Mouse (Mus musculus): ENCODE results near the gene Fam3b.

Fam3b gene

DNA sequence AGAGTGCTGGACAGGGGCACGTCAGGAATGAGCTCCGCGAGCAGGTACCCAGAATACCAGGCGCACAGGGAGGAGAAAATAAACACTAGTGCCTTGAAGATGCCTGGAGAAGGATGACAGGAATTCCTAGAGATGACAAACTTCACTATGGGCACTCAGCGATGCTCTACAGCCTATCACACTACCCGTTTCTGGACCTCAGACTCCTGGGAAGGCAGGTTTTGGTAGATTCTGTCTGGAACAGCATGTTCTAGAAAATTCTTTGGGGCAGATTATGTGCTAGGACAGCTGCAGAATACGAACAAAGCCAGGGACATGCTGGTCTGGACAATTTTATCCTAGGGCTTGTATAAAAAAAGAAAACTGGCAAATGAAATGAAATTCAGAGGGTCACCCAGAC is 13.7 kb downstream of the Fam3b start:
- ChIA-PET POLR2A (interaction anchor here in 1 of 4 experiments (1.2 kb wide), 1 partner anchor 12 kb away, joined by 3 read pairs; no protein-coding TSS in a partner anchor), CTCF (interaction anchor here in 1 of 4 experiments (1.1 kb wide), 1 partner anchor 11 kb away, joined by 3 read pairs; no protein-coding TSS in a partner anchor)

DNA sequence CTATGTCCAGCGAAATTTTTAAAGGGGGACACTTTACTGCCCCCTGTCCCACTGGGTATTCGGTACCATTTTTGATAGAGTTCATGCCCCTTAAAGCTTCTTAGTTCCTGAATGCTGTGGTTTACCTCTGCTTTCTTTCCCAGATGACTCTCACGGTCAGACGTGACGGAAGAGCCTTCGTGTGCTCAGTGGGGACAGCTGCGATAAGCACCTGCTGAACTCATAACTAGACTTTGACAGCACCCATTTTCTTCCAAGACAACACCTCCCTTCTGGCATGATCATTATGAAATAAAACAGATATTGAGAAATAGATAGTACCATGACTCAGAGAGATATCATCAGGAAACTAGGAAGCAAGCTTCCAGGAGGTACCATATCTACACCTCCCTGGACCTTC is 15.2 kb downstream of the Fam3b start:
- POLR2A ChIA-PET = interaction anchor here in 1 of 4 experiments (1.3 to 2.4 kb wide), 2 partner anchors 9 to 12 kb away, joined by 3 to 9 read pairs; no protein-coding TSS in a partner anchor

DNA sequence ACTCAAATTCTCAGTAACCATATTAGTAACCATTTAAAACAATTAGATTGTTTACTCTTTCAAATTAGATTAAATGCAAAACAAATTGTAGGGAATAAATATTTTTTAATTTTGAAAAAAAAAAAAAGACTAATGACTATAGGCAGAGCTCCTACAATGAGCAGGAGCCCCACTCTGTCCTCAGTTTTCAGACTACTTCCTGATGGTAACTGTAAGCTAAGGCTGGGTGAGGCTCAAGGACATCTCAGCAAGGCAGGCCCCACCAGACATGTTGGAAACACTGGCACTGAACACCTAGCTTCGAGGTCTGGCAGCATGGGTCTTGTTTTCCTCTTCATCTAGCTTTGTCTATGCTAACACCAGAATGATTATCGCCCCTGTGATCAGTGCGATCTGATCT is 16.5 kb downstream of the Fam3b start:
- CTCF ChIA-PET = interaction anchor here in 1 of 4 experiments (2.3 kb wide), 1 partner anchor 185 kb away, joined by 6 read pairs; no protein-coding TSS in a partner anchor
- POLR2A ChIA-PET = interaction anchor here in 1 of 4 experiments (0.7 to 2.4 kb wide), 2 partner anchors 10 to 51 kb away, joined by 3 to 9 read pairs; no protein-coding TSS in a partner anchor

More for the DNA sequence above, 15.2 kb downstream of the Fam3b start:
- CTCF ChIA-PET = interaction anchor here in 2 of 4 experiments (0.5 to 0.7 kb wide), 2 partner anchors 63 to 416 kb away, joined by 3 to 5 read pairs; no protein-coding TSS in a partner anchor

DNA sequence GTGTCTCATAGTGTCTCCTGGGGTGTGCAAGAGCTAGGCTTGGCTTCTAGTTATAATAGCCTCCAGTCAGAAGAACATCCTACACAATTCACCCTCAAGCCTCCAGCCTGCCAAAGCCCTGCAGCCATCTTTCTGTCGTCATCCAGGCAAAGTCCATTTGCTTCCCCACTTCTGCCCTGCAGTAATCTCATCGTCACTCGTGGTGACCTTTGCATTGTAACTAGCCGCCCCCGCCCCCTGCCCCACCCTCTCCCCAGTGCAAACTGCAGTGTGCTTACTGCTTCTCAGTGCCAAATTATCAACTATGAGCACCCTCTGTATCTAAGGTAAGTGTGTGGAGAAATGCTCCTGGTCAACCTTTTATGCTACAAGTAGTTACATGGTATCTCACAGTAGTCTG is 16.9 kb downstream of the Fam3b start:
- ChIA-PET POLR2A (interaction anchor here in 1 of 4 experiments (2.4 kb wide), 1 partner anchor 10 kb away, joined by 9 read pairs; no protein-coding TSS in a partner anchor), CTCF (interaction anchor here in 1 of 4 experiments (2.3 kb wide), 1 partner anchor 185 kb away, joined by 6 read pairs; no protein-coding TSS in a partner anchor)

DNA sequence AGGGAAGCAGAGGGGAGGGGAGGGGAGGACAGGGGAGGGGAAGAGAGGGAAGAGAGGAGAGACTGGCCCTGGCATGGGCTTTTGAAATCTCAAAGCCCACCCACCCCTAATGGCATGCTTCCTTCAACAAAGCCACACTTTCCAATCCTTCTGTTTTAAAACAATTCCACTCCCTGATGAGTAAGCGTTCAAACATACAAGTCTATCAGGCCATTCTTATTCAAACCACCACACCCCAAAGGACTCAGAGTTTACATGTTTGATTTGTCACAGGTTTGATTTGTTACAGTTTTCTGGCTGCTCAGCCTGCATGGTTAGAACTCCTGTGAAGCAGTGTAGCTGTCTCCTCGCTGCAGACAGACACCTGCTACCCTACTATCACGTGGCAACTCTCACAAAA is 18.6 kb downstream of the Fam3b start:
- CTCF ChIA-PET = interaction anchor here in 1 of 4 experiments (1.0 kb wide), 1 partner anchor 27 kb away, joined by 3 read pairs; no protein-coding TSS in a partner anchor
- POLR2A ChIA-PET = interaction anchor here in 2 of 4 experiments (0.6 to 1.0 kb wide), 2 partner anchors 170 to 178 kb away, joined by 4 to 5 read pairs; no protein-coding TSS in a partner anchor

DNA sequence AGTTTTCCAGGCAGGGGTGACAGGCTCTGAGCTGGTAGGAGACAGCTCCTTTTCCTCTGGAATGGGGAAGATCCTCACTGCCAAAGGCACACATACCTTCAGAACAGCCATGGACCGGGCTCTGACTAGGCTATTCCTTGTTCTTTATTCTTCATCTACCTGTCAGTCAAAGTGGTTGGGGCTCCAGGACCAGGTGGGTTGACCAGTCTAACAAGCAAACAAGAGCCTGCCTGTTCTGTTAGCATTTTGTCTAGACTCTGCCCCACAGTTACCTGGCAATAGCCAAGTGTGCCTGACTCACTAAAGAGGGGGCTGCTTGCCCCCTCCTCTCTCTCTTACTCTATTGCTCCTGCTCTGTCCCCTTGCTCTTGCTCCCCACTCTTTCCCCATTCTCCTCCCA is 22.2 kb downstream of the Fam3b start:
- POLR2A ChIA-PET = no interaction called here
- CTCF ChIA-PET = no interaction called here

DNA sequence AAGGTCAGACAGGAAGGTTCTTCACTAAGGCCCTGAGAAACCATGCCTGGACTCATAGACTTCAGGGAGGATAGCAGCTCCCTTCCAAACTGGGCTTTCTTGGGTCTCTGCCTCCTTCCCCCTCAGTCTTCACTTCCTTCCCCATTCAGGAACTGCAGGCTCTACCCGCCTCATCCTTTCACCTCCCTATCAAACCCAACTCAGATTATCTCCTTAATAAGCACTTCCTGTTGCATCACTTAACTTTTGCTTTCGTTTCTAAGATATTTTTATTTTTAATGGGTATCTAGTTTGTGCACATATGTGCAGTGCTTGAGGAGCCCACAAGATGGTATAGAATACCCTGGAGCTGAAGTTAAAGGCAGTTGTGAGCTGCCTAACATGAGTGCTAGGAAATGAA is 36.0 kb downstream of the Fam3b start:
- ChIA-PET CTCF (no interaction called here), POLR2A (no interaction called here)

DNA sequence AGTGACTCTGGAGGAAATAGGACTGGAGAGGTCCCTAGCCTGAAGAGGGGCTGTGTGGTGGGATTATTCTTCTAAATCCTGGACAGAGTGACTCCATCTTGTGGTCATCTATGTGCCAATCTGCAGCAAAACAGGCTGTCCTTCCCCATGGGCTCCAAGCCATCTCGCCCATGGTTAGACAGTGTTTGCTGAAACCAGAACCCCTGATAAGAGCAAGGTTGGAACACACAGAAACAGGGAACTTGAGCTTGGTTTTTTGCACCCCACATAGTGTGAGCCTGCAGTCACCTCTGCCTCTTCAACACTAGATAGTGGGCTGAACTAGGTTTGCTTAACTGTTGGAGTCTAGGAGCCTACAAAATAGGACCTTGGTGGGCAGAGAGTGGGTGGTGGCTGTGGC is 38.1 kb downstream of the Fam3b start:
- CTCF ChIA-PET = no interaction called here
- POLR2A ChIA-PET = no interaction called here

DNA sequence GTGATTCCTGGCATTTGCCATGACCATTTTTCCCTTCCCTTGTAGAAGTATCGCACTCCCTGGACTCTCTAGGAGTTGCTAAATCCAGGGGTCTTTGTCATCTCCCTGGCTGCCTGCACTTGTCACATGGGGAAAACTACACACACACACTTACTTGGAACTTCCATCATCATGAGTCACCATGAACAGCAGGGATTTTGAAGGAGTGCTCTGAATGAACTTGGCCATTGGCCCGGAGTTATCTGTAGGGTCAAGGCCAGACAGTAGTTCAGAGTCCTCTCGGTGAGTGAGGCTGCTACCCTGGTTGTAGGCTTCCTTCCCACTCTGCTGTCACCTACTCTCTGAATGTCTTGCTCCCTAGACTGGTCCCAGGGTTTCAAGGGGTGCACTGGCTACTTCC is 39.0 kb downstream of the Fam3b start:
- CTCF ChIA-PET = no interaction called here

DNA sequence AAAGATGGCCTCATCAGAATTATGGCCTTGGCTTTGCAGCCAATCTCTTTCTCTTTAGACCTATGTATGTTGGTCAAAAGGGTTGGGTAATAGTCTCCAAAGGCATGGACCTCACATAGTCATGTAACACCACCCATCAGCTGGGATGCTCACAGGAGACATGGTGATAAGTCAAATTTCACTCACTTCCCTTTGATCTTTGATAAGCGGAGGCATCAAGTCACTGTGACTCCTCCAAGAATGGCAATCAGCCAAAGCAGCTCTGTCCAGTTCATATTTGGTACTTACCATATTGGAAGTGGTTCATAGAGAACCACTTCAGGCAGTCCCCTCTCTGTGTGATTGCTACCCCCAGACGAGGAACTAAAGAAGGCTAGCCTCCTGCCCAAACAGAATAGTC is 39.9 kb downstream of the Fam3b start:
- ChIA-PET POLR2A (no interaction called here), CTCF (no interaction called here)

More for the DNA sequence above, 39.0 kb downstream of the Fam3b start:
- POLR2A ChIA-PET = no interaction called here

DNA sequence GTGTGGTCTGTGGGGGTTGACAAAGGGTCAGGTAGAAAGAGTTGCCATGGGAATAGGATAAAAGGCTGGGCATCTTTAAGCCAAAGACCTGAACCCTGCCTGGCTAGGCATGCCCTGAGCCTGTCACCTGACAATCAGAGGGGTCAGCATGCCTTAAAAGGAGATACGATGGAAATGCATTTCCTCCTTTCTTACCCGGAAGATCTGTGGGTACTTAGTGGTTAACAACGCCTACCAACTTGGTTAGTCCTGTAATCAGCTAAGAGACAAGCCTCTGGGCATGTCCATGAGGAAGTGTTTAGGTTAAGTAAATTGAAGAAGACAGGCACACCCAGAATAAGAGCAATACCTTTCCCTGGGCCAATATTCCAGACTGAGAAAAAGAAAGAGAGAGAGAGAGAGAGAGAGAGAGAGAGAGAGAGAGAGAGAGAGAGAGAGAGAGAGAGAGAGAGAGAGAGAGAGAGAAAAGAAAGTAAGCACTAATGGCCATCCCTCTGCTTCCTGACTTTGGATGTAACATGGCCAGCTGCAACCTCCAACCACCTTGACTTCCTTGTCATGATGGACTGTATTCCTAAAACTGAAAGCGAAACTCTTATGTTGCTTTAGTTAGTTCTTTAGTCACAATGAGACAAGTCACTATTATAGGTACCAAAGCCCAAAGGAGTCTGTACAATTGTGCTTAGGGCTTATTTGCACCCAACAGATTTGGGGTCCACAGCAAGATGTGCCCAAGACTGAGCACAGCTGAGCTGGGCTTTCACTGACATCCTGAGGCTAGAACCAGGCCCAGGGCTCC is 46.4 kb downstream of the Fam3b start:
- ChIA-PET POLR2A (no interaction called here), CTCF (interaction anchor here in 3 of 4 experiments (0.7 to 1.8 kb wide), 4 partner anchors 24 to 299 kb away, joined by 4 to 15 read pairs (median 6); no protein-coding TSS in a partner anchor)

DNA sequence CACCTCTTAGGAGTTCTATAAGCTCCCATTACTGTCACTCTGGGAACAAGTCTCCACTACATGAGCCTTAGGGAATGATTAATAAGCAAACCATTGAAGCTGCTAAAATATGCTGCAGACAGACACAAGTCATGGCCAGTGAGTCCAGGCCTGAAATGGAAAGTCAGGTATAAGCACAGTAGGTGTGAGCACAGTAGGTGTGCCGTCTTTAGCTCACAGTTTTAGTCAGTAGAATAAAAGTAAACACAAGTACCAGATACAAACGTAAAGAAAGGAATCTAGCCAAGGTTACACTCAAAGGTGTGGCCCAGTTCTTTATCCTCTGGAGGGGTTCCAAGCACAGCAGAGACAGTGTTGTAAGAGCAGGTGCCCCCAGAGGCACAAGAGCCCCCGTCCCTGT is 47.1 kb downstream of the Fam3b start:
- ChIA-PET POLR2A (interaction anchor here in 1 of 4 experiments (0.7 kb wide), 1 partner anchor 22 kb away, joined by 4 read pairs; no protein-coding TSS in a partner anchor), CTCF (interaction anchor here in 3 of 4 experiments (0.6 to 1.8 kb wide), 8 partner anchors 24 to 1373 kb away, joined by 3 to 15 read pairs (median 5); no protein-coding TSS in a partner anchor)

DNA sequence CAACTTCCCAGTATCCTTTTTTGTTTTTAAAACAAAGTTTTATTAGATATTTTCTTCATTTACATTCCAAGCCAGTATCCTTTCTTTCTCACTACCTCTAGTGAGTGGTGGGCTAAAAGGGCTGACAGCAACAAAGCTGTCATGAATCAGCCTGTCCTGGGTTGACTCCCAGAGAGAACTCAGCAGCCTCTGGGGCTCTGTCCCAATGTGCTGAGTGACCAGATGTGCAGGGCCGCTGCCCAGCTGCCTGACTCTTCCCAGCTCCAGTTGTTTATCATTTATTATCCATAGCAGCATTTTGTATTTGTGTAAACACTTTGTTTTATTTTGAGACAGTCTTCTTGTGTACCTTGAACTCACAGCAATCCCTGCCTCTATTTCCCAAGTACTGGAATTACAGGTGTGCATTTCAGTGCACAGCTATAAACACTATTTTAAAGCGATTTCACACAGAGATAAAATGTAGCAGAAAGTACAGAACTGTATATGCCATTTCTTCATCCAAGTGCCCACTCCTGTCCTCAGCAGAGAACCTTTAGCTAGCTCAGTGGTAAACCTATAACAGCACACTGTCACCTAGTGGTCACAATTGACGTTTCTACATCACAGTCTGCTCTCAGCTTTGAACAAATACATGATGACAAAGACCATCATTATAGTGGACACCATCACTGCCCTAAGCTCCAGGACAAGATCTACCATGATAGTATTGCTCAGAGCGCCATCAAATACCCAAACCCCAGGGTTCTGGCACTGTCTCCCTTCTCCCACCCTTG is 48.2 kb downstream of the Fam3b start:
- ChIA-PET POLR2A (interaction anchor here in 2 of 4 experiments (0.7 kb wide), 2 partner anchors 11 to 41 kb away, joined by 3 to 4 read pairs; no protein-coding TSS in a partner anchor), CTCF (interaction anchor here (0.6 to 1.8 kb wide), 20 partner anchors 21 to 404 kb away, joined by 3 to 17 read pairs (median 4); partner anchors contain the start of gene Bace2 (in 2 of the 4))

DNA sequence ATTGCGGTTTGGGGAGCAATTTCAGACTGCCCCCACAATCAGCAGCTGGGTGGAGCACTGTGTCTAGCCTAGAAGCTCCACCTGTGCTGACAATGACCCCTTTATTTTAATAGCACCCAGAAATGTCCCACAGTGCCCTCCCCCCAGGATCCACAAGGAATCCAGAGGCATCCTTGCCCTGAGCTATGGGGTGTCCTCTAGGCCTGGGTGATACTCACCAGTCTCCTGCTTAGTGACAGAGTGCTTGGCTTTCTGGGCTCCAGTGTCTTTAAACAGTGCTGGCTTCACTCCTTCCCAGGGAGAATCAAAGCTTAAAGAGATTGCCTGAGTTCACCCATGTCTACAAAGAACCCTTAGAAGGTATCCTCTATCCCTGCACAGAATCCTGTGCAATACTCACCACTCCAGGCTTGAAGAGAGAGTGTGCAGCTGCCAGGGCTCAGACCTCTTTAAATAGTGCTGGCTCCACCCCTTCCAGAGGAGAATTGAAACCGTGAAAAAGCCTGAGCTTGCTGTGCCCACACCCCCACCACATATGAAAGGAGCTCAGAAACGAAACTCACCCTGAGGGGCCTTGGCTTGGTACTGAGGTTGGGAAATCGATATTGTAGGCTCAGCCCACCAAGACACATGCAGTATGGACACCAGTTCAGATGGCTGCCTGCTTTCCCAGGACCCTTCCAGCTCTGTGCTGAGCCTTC is 52.0 kb downstream of the Fam3b start, which contains the start of gene Mx1:
Gene Mx1 (minus strand): TSS at position 427 of the 701 bp plus-strand sequence.
- POLR2A ChIA-PET = interaction anchor here in 2 of 4 experiments (0.8 to 1.6 kb wide), 2 partner anchors 73 to 389 kb away, joined by 3 to 4 read pairs; partner anchors contain the start of gene Prdm15 (in 1 of the 2)
- CTCF ChIA-PET = interaction anchor here in 2 of 4 experiments (0.5 to 0.9 kb wide), 2 partner anchors 9 to 25 kb away, joined by 3 read pairs; no protein-coding TSS in a partner anchor

DNA sequence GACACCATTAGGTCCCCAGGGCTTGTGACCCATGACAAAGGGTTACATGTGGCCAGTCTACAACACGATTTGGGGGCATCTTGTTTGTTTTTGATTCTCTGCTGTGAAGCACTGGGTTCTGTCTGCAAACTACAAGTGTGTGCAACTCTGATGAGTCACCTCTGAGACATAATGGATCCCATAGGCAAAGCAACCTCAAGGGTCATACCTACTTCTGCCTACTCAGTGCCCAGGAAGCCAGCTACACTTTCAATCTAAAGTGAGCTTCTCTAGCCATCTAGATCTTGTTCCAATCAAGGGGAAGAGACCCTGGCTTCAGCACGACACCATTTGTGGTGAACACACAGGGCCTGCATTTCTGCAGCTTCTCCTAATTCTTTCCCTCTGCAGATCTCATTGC is 53.3 kb downstream of the Fam3b start:
- ChIA-PET CTCF (interaction anchor here in 1 of 4 experiments (0.5 kb wide), 1 partner anchor 1120 kb away, joined by 4 read pairs; no protein-coding TSS in a partner anchor), POLR2A (no interaction called here)

DNA sequence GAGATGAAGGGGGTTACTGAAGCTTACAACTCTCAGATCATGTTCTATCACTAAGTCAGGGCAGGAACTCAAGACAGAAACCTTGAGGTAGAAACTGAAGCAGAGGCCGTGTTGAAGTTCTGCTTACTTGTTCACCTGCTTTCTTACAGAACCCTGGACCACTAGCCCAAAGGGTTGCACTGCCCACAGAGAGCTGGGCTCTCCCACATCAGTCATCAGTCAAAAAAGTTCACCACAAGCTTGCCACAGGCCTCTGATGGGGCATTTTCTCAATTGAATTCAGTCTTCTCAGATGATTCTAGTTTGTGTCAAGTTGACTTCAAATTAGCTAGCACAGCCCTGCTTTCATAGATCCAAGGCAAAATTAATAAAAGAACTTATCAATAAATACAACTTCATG is 54.8 kb downstream of the Fam3b start:
- CTCF ChIA-PET = no interaction called here
- POLR2A ChIA-PET = no interaction called here

DNA sequence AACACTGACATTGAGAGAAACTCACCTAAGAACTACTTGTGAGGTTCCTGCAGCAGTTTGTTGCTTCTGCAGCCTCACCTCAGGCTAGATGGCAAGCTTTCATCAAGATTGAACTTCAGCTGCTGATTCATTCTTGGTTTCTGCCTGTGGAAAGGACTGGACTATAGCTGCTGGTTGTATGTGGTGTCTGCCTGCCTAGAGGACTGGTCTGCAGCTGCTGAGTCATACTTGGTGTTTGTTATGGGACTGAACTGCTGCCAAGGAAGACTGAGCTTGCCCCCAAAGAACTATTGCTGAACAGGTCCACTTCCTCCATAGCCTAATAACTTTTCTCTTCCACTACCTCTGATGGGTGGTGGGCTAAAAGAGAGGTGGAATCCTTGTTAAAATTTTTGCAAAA is 67.2 kb downstream of the Fam3b start:
- ChIA-PET POLR2A (interaction anchor here in 1 of 4 experiments (1.0 kb wide), 1 partner anchor 51 kb away, joined by 3 read pairs; no protein-coding TSS in a partner anchor), CTCF (interaction anchor here in 3 of 4 experiments (0.6 to 1.1 kb wide), 3 partner anchors 65 to 134 kb away, joined by 3 to 4 read pairs (median 3); no protein-coding TSS in a partner anchor)

DNA sequence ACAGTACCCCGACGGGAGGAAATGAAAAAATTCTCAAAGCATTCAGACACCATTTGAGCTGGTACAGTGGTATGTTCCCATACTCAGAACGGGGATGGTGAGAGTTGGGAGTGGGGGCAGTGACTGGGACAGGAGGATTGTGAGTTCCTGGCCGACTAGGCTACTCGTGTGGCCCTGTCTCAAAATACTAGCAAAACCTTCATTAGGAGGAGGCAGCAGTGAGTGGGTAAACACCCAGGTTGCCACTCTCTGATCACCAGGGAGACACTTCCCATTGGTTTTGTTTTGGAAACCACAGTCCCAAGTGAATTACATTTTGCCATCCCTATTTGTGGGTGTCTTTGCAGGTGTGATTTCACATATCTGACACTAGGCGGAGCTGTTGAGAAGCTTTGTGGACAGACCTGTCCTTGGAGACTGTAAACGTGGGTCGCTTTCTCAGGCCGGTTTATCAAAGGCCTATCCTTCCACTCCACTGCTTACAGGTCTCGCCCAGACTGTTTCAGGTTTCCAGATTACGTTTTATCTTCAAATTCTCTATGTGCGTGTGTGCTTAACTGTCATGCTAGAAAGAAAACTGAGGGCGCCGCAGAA is 70.8 kb downstream of the Fam3b start:
- ChIA-PET POLR2A (no interaction called here), CTCF (interaction anchor here in 3 of 4 experiments (0.5 to 2.4 kb wide), 13 partner anchors 9 to 434 kb away, joined by 3 to 13 read pairs (median 4); no protein-coding TSS in a partner anchor)
